8 mouse cellular contexts compared by ENCODE assay signal in genomic region chr11:88849284-88849683, GRCm38 (mm10). TPM values are rescaled to one million over a fixed set of nuclear protein-coding genes. Genes with fewer than 3 reads are reported as not detected.
DNase-seq lines count a peak whose midpoint lies in the region; ATAC-seq and TF ChIP-seq lines count a peak whose summit lies in the region.

No protein-coding gene starts in this region.

- no peak for TF ChIP-seq CTCF in lung, postnatal 0 days (IDR thresholded peaks at IDR 0.05)

- peak overlapping the region; percentile 34; the same call in 1 of the 2 replicates for H3K9ac ChIP-seq in hindbrain, embryonic 11.5 days (ENCODE audit: low read depth, low read length)
- no peak overlapping the region for H3K9ac ChIP-seq in hindbrain, embryonic 13.5 days
- no peak overlapping the region for H3K9ac ChIP-seq in kidney, embryonic 15.5 days
- H3K9ac ChIP-seq in lung, postnatal 0 days (replicated peaks; ENCODE audit: low read depth), result no peak overlapping the region
- H3K9ac ChIP-seq in neural tube, embryonic 15.5 days (replicated peaks), result no peak overlapping the region; the same call in 1 of the 2 replicates

- 0 out of 2 replicates have a peak, but pooled peaks cover 5% of the 10 kb centered on the region for H3K4me1 ChIP-seq in hindbrain, embryonic 11.5 days (replicated peaks; ENCODE audit: control insufficient read depth, insufficient read depth, low read length)
- H3K4me1 ChIP-seq in hindbrain, embryonic 13.5 days (replicated peaks), result peaks cover 24% of the 10 kb centered on the region
- peaks cover 34% of the 10 kb centered on the region for H3K4me1 ChIP-seq in kidney, embryonic 15.5 days
- H3K4me1 ChIP-seq in lung, postnatal 0 days (ENCODE audit: insufficient read depth, low read depth, low read length), result peaks cover 12% of the 10 kb centered on the region; the same call in 1 of the 2 replicates
- H3K4me1 ChIP-seq in neural tube, embryonic 15.5 days, result peaks cover 24% of the 10 kb centered on the region

- no peak overlapping the region for H3K27ac ChIP-seq in hindbrain, embryonic 11.5 days (ENCODE audit: low read depth, low read length)
- no peak overlapping the region for H3K27ac ChIP-seq in hindbrain, embryonic 13.5 days
- peak overlapping the region; percentile 48 for H3K27ac ChIP-seq in kidney, embryonic 15.5 days
- H3K27ac ChIP-seq in lung, postnatal 0 days (ENCODE audit: low read length), result no peak overlapping the region
- no peak overlapping the region for H3K27ac ChIP-seq in neural tube, embryonic 15.5 days (replicated peaks)

- H3K9me3 ChIP-seq in hindbrain, embryonic 11.5 days (ENCODE audit: control insufficient read depth, low read length), result no peaks in the 10 kb centered on the region
- no peaks in the 10 kb centered on the region for H3K9me3 ChIP-seq in hindbrain, embryonic 13.5 days
- no peaks in the 10 kb centered on the region for H3K9me3 ChIP-seq in kidney, embryonic 15.5 days (replicated peaks)
- no peaks in the 10 kb centered on the region for H3K9me3 ChIP-seq in lung, postnatal 0 days (ENCODE audit: low read length)
- no peaks in the 10 kb centered on the region for H3K9me3 ChIP-seq in neural tube, embryonic 15.5 days (replicated peaks)

- H3K27me3 ChIP-seq in hindbrain, embryonic 11.5 days (ENCODE audit: control insufficient read depth, insufficient read depth, low read length), result no peaks in the 10 kb centered on the region
- H3K27me3 ChIP-seq in hindbrain, embryonic 13.5 days, result no peaks in the 10 kb centered on the region
- no peaks in the 10 kb centered on the region for H3K27me3 ChIP-seq in kidney, embryonic 15.5 days
- H3K27me3 ChIP-seq in lung, postnatal 0 days (replicated peaks; ENCODE audit: insufficient read depth, low read length), result no peaks in the 10 kb centered on the region
- H3K27me3 ChIP-seq in neural tube, embryonic 15.5 days (replicated peaks), result no peaks in the 10 kb centered on the region

- H3K4me3 ChIP-seq in hindbrain, embryonic 11.5 days (ENCODE audit: low read depth, low read length), result no peak overlapping the region
- H3K4me3 ChIP-seq in hindbrain, embryonic 13.5 days, result no peak overlapping the region
- no peak overlapping the region for H3K4me3 ChIP-seq in kidney, embryonic 15.5 days (replicated peaks)
- no peak overlapping the region for H3K4me3 ChIP-seq in lung, postnatal 0 days (ENCODE audit: low read depth, low read length)
- H3K4me3 ChIP-seq in neural tube, embryonic 15.5 days (replicated peaks), result no peak overlapping the region

- WGBS in hindbrain, embryonic 11.5 days, result 89% methylated on average over 8 of the region's 8 CpGs
- whole genome bisulfite sequencing in hindbrain, embryonic 13.5 days, result 75% methylated on average over 8 of the region's 8 CpGs
- 68% methylated on average over 8 of the region's 8 CpGs for WGBS in kidney, embryonic 15.5 days
- 29% methylated on average over 8 of the region's 8 CpGs for WGBS in lung, postnatal 0 days
- WGBS in neural tube, embryonic 15.5 days, result 70% methylated on average over 8 of the region's 8 CpGs

- TF ChIP-seq EP300 in lung, postnatal 0 days (IDR thresholded peaks at IDR 0.05), result no peak

- no peak for DNase-seq in hindbrain, embryonic 11.5 days (ENCODE audit: low spot score)
- peak; percentile 54 for DNase-seq in cerebellum, adult 11-12 months
- peak; percentile 89 to 90 for DNase-seq in heart, adult 18-20 months
- DNase-seq in lung, postnatal 0 days (ENCODE audit: low spot score), result peak; percentile 36
- no peak for DNase-seq in spleen, adult 12 weeks (ENCODE audit: low spot score)

- ATAC-seq in hindbrain, embryonic 11.5 days (ENCODE audit: low FRiP score), result no peak
- no peak for ATAC-seq in hindbrain, embryonic 13.5 days (ENCODE audit: low FRiP score)
- ATAC-seq in kidney, embryonic 15.5 days (replicated peaks; ENCODE audit: low FRiP score), result no peak
- ATAC-seq in lung, postnatal 0 days, result peak; percentile 34
- ATAC-seq in neural tube, embryonic 15.5 days (ENCODE audit: low FRiP score), result no peak

- no peaks in the 10 kb centered on the region for H3K36me3 ChIP-seq in hindbrain, embryonic 11.5 days (ENCODE audit: control insufficient read depth, insufficient read depth, low read length)
- peaks cover 14% of the 10 kb centered on the region for H3K36me3 ChIP-seq in hindbrain, embryonic 13.5 days
- H3K36me3 ChIP-seq in kidney, embryonic 15.5 days, result peaks cover 24% of the 10 kb centered on the region
- H3K36me3 ChIP-seq in lung, postnatal 0 days (ENCODE audit: insufficient read depth, low read length), result peaks cover 3% of the 10 kb centered on the region; the same call in 1 of the 2 replicates
- peaks cover 19% of the 10 kb centered on the region for H3K36me3 ChIP-seq in neural tube, embryonic 15.5 days

- no peak overlapping the region for H3K4me2 ChIP-seq in hindbrain, embryonic 11.5 days (replicated peaks; ENCODE audit: low read depth, low read length)
- no peak overlapping the region for H3K4me2 ChIP-seq in hindbrain, embryonic 13.5 days
- H3K4me2 ChIP-seq in kidney, embryonic 15.5 days, result no peak overlapping the region
- H3K4me2 ChIP-seq in lung, postnatal 0 days (replicated peaks; ENCODE audit: low read depth, low read length), result no peak overlapping the region
- H3K4me2 ChIP-seq in neural tube, embryonic 15.5 days, result no peak overlapping the region

RNA-seq across cellular contexts. Expression of gene Akap1, which starts 15.1 kb away (rescaled TPM):
- 14.0 and 14.2 TPM in 2 replicates for polyA plus RNA-seq in hindbrain, embryonic 11.5 days (2014; fragmentation: Nextera tagmentation; extraction: Ambion mirVana)
- polyA plus RNA-seq in hindbrain, embryonic 13.5 days (2015; fragmentation: Nextera tagmentation; extraction: Ambion mirVana), result 26.9 and 28.6 TPM in 2 replicates
- total RNA-seq in heart, adult 18-20 months (2021), result 100 to 1,000 TPM; 147 to 157 TPM
- polyA plus RNA-seq in kidney, embryonic 15.5 days (2015; fragmentation: Nextera tagmentation; extraction: Ambion mirVana), result 20.8 and 22.2 TPM in 2 replicates
- 12.6 and 13.5 TPM in 2 replicates for polyA plus RNA-seq in lung, postnatal 0 days (2015; fragmentation: Nextera tagmentation; extraction: Ambion mirVana)
- 26.0 and 27.6 TPM in 2 replicates for polyA plus RNA-seq in neural tube, embryonic 15.5 days (2015; fragmentation: Nextera tagmentation; extraction: Ambion mirVana)

Comparison
In these comparisons a context has a peak if more than half of its experiments do, and no peak if none do; other contexts are left out.
1. DNase-seq: peak in cerebellum, adult 11-12 months (single experiment), heart, adult 18-20 months (2 of 2) and lung, postnatal 0 days (single experiment); none in hindbrain, embryonic 11.5 days (single experiment) and spleen, adult 12 weeks (single experiment).